Mouse (Mus musculus) embryonic fibroblast, embryonic 13.5 days (primary cell): ENCODE measurements around the gene Tcf3.

Experiments
- CTCF ChIP-seq: IDR thresholded peaks from 2 replicates; pipeline ENCODE4 v1.5.1; 2011; ENCODE audit warnings: mild to moderate bottlenecking, control low read depth, low read length, moderate library complexity, borderline replicate concordance; ENCODE audit not compliant: insufficient read depth
- POLR2A ChIP-seq: IDR thresholded peaks from 2 replicates; pipeline ENCODE4 v1.6.1; 2011; ENCODE audit warnings: low read depth, mild to moderate bottlenecking, control low read depth, low read length, moderate library complexity

DNA sequence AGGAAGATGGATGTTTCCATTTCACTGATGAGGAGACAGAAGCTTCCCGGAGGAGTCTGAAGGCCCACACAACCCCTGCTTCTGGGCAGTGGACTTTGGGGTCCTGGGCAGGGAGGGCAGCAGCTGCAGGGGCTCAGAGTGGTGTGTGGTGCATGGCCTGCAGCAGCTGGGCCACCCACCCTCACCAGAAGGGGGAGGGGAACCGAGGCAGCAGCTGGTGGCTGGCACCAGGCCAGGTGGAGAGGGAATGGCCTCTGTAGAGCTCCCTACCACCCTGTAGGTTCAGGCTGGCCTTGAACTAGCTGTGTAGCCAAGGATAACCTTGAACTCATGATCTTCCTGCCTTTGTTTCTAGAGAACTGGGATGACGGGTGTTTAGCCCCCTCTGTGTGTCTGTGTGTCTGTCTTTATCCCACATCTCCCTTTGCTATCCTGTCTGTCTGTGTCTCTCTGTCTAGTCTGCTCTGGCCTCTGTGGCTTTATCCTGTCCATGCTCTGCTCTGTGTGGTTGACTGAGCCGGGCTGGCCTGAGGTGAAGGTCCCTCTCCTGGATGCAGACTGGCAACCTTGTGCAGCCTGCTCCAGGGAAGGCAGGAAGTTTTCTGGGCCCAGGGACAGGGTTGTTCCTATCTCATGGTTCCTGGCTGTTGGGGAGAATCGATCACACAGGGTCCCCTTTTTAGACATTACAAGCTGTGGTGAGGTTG, 11.0 kb upstream of the Tcf3 start:
- TF ChIP-seq CTCF (no peak), POLR2A (no peak)
